Mouse (Mus musculus) neural tube, embryonic 12.5 days (tissue): ENCODE results near the gene Lim2. TPM values are rescaled to one million over a fixed set of nuclear protein-coding genes. Genes with fewer than 3 reads are reported as not detected.
A peak's percentile ranks its signal among the peaks of the same experiment; 100 is the strongest.

Source experiments
- ATAC-seq: fragments of 200-750 bp; cut with Nextera tagmentation; 2 replicates; pipeline ENCODE4 v1.8.0; 2017; ENCODE audit warnings: low read depth, mild to moderate bottlenecking, moderate TSS enrichment, moderate library complexity; ENCODE audit not compliant: low FRiP score
- H3K27ac ChIP-seq: fragments of 300-500 bp; sonication (generic); 2 replicates; pipeline ENCODE4 v1.5.1; 2016
- H3K27me3 ChIP-seq: fragments of 300-500 bp; sonication (generic); replicated peaks from 2 replicates; pipeline ENCODE4 v1.6.1; 2016; ENCODE audit warnings: mild to moderate bottlenecking
- H3K36me3 ChIP-seq: fragments of 300-500 bp; sonication (generic); 2 replicates; pipeline ENCODE4 v1.6.1; 2016; ENCODE audit warnings: mild to moderate bottlenecking
- H3K4me1 ChIP-seq: fragments of 300-500 bp; sonication (generic); 2 replicates; pipeline ENCODE4 v1.6.1; 2016
- H3K4me2 ChIP-seq: fragments of 300-500 bp; sonication (generic); replicated peaks from 2 replicates; pipeline ENCODE4 v1.6.1; 2016; ENCODE audit warnings: mild to moderate bottlenecking
- H3K4me3 ChIP-seq: fragments of 300-500 bp; sonication (generic); 2 replicates; pipeline ENCODE4 v1.5.1; 2016
- H3K9ac ChIP-seq: fragments of 300-500 bp; sonication (generic); 2 replicates; pipeline ENCODE4 v1.6.1; 2016; ENCODE audit warnings: mild to moderate bottlenecking
- H3K9me3 ChIP-seq: fragments of 300-500 bp; sonication (generic); 2 replicates; pipeline ENCODE4 v1.6.1; 2016; ENCODE audit warnings: mild to moderate bottlenecking
- WGBS: fragments of 180-500 bp; shearing (Covaris S2); methylation state at CpG from one replicate; pipeline ENCODE4 v1.1.7; 2016; 5-methylcytosine and 5-hydroxymethylcytosine counted together
- microRNA-seq: library from miRNA; unstranded; fragments of <30 nt; microRNA quantifications from one replicate; pipeline ENCODE4, GENCODE M21; 2017
- polyA plus RNA-seq: library from polyadenylated mRNA; unstranded; fragments of >200 nt; fragmentation: Nextera tagmentation; extraction: Ambion mirVana; gene quantifications from 2 replicates; pipeline ENCODE4 v1.2.1, GENCODE M21; 2016

Gene Lim2
- polyA plus RNA-seq, 1 experiment from 2014 or later: not detected

GRCm38 (mm10) chr7:43476376-43476775 is 48.9 kb downstream of the Lim2 start:
- peaks cover 60% of the 10 kb centered on the region for H3K27me3 ChIP-seq

DNA sequence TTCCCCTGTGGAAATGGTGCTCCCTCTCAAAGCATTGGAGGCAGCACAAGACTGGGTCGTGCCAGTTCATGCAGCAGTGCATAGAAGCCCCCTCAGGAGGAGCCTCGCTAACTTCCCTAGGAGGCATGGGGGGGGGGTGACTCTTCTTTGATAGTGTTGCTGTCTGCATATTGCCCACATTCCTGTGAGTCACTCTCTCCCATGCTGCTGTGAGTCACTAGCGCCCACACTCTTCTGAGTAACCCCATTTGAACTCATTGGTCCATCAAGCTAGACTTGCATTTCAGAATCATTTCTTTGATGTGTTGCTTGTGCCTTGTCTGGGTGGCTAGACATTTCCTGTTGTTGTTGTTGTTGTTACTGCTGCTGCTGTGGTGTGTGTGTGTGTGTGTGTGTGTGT is 53.7 kb downstream of the Lim2 start:
- H3K4me2 ChIP-seq: no peak overlapping the region
- no peak overlapping the region for H3K4me3 ChIP-seq
- H3K27ac ChIP-seq: no peak overlapping the region
- H3K27me3 ChIP-seq: peaks cover 34% of the 10 kb centered on the region
- peaks cover 16% of the 10 kb centered on the region for H3K4me1 ChIP-seq
- no peak for ATAC-seq
- WGBS: 82% methylated on average over 3 of the region's 3 CpGs
- no peak overlapping the region for H3K9ac ChIP-seq
- H3K9me3 ChIP-seq: no peaks in the 10 kb centered on the region
- H3K36me3 ChIP-seq: peaks cover 6% of the 10 kb centered on the region; the same call in 1 of the 2 replicates

More at GRCm38 (mm10) chr7:43476376-43476775, 48.9 kb downstream of the Lim2 start:
- Histone ChIP-seq H3K4me2 (no peak overlapping the region), H3K36me3 (peaks cover 14% of the 10 kb centered on the region; the same call in 1 of the 2 replicates), H3K9me3 (no peaks in the 10 kb centered on the region), H3K9ac (no peak overlapping the region), H3K27ac (no peak overlapping the region), H3K4me3 (no peak overlapping the region), H3K4me1 (no peaks in the 10 kb centered on the region)
- ATAC-seq: peak; percentile 22; the same call in 1 of the 2 replicates
- 3% methylated on average over 13 of the region's 13 CpGs for WGBS

DNA sequence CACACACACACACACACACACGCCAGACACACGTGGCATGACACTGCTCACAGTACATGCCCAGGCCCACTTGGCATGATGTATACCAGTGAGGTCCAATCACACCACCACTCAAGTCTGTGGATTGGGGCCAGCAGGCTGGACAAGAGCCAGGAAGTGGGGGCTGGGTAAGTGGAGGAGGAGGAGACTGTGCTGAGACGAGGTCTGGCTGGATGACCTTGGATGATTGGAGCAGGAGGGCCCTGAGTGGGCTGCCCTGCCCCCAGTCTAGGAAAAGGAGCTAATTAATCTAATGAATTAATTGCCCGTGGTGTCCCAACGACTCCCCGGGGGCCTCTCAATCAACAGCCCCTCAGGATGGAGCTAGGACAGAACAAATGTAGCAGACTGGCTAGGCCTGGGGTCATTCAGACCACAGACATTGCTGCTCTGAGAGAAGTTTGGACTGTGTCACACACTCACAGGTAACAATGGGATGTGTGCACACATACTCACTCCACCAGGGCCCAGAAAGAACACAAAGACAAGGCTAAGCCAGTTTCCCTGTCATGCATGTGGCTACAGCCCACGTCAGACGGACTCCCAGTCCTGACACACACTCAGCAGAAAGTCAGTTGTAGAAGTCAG is 54.7 kb downstream of the Lim2 start:
- Histone ChIP-seq H3K9me3 (no peaks in the 10 kb centered on the region), H3K4me2 (no peak overlapping the region; the same call in 1 of the 2 replicates), H3K4me1 (peaks cover 16% of the 10 kb centered on the region), H3K36me3 (peaks cover 6% of the 10 kb centered on the region; the same call in 1 of the 2 replicates), H3K4me3 (no peak overlapping the region), H3K9ac (0 out of 2 replicates have a peak overlapping the region, but pooled peaks have one; percentile 13), H3K27me3 (peaks cover 24% of the 10 kb centered on the region), H3K27ac (no peak overlapping the region)
- 48% methylated on average over 8 of the region's 8 CpGs for WGBS
- ATAC-seq: peak; percentile 87

DNA sequence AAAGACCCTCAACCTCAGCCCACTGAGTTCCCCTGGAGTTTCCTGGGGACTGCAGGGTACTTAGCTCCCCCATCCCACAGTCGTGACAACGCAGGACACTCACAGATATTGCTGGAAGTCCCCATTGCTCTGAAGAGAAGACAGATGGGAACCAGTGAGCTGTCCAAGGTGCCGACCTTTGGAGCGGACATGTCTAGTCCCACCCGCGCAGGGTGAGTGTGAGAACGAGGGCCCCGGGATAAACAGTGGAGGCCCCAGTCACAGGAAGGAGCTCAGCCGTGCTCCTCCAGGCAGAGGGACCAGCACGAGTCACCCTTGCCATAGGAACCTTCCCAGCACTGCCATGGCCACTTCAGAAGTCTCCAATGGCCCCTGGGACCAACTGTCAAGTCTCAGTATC is 55.8 kb downstream of the Lim2 start:
- H3K27me3 ChIP-seq: peaks cover 13% of the 10 kb centered on the region
- no peaks in the 10 kb centered on the region for H3K9me3 ChIP-seq
- peaks cover 6% of the 10 kb centered on the region; the same call in 1 of the 2 replicates for H3K36me3 ChIP-seq
- no peak for ATAC-seq
- H3K9ac ChIP-seq: no peak overlapping the region
- no peak overlapping the region for H3K27ac ChIP-seq
- H3K4me1 ChIP-seq: peaks cover 16% of the 10 kb centered on the region
- no peak overlapping the region for H3K4me2 ChIP-seq
- WGBS: 18% methylated on average over 10 of the region's 10 CpGs
- no peak overlapping the region for H3K4me3 ChIP-seq

Small RNA genes lying within 50 kb of the gene (microRNA-seq; reads per million reads assigned to microRNA genes)
- 0.66 reads per million for gene Mir7051

Other genes starting within 250 kb of the Lim2 start
- gene Zfp715, start 114.4 kb upstream of the Lim2 start, polyA plus RNA-seq: 14.7 and 17.5 TPM in 2 replicates
- gene Siglecf, start 76.3 kb upstream of the Lim2 start, polyA plus RNA-seq: 0.20 and 0.26 TPM in 2 replicates
- gene Siglecg, start 19.5 kb upstream of the Lim2 start, polyA plus RNA-seq: 0.20 TPM in 1 of 2 replicates, not detected in the other
- gene Nkg7, start 9.4 kb downstream of the Lim2 start, polyA plus RNA-seq: 0.28 TPM in 1 of 2 replicates, not detected in the other
- gene Cldnd2, start 13.1 kb downstream of the Lim2 start, polyA plus RNA-seq: not detected in 2 replicates
- gene Etfb, start 16.4 kb downstream of the Lim2 start, polyA plus RNA-seq: 166 and 188 TPM in 2 replicates
- 0.49 TPM in 1 of 2 replicates, not detected in the other for gene Gm45233, start 16.5 kb downstream of the Lim2 start, polyA plus RNA-seq
- 4.6 and 5.5 TPM in 2 replicates for gene Vsig10l, start 35.5 kb downstream of the Lim2 start, polyA plus RNA-seq
- gene Iglon5, start 62.4 kb downstream of the Lim2 start, polyA plus RNA-seq: 4.0 and 4.5 TPM in 2 replicates
- gene 4931406B18Rik, start 78.3 kb downstream of the Lim2 start, polyA plus RNA-seq: not detected in 2 replicates
- 1.1 and 1.6 TPM in 2 replicates for gene Cd33, start 116.8 kb downstream of the Lim2 start, polyA plus RNA-seq
- 8.7 and 10.5 TPM in 2 replicates for gene Zfp658, start 134.6 kb downstream of the Lim2 start, polyA plus RNA-seq
- gene Zfp719, start 151.9 kb downstream of the Lim2 start, polyA plus RNA-seq: 14.5 and 15.0 TPM in 2 replicates
- gene Zfp819, start 179.5 kb downstream of the Lim2 start, polyA plus RNA-seq: 0.24 and 0.31 TPM in 2 replicates
- not detected in 2 replicates for gene Ceacam18, start 207.0 kb downstream of the Lim2 start, polyA plus RNA-seq
- gene Siglece, start 232.5 kb downstream of the Lim2 start, polyA plus RNA-seq: 0.18 and 0.30 TPM in 2 replicates
- 19.6 and 19.9 TPM in 2 replicates for gene Ctu1, start 244.3 kb downstream of the Lim2 start, polyA plus RNA-seq